13 mouse cellular contexts compared by ENCODE assay signal in the genomic region with DNA sequence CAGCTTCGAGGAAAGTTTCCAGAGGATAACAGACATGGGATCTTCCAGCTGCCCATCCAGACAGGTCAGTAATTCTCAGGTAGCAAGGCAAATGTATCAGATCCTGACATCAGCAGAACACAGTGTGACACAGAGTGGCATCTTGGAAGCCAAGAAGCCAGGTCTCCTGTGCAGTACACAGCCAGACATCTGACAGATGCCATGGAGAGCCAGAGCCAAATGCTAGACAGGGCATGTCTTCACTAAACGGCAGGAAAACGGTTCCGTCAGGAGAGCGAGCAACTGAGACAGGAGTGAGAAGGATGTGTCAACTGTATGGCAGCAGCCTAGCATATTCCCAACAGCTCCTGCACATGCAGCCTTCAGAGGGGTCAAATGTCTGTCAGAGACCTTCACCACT.
"Had no signal": no experiment of that assay in that cellular context is flagged by ENCODE, and none has a peak within 500 bp of the region (broad histone marks: within the 10 kb centered on the region; RNA-seq: fewer than 3 reads in every experiment).

No protein-coding gene starts in this region.

- DNase-seq: lung, adult 18-20 months; lung, embryonic 14.5 days; lung, postnatal 10 days; lung, postnatal 4 days; midbrain, embryonic 14.5 days; retina, postnatal 1 day; right cerebral cortex, adult 18-20 months; right cerebral cortex, postnatal 25 days; right cerebral cortex, postnatal 4 days; spleen, adult 18-20 months; thymus, adult 18-20 months; thymus, postnatal 14 days; thymus, postnatal 36 days had no signal
